Mouse (Mus musculus) liver, embryonic 14.5 days (tissue): ENCODE measurements around the gene Wdr86. TPM values are rescaled to one million over a fixed set of nuclear protein-coding genes. Genes with fewer than 3 reads are reported as not detected.
A peak's percentile ranks its signal among the peaks of the same experiment; 100 is the strongest.

Experiments
- ATAC-seq: fragments of 200-750 bp; cut with Nextera tagmentation; 2 replicates; pipeline ENCODE4 v1.8.0; 2017; ENCODE audit warnings: moderate number of reproducible peaks, mild to moderate bottlenecking, moderate library complexity; ENCODE audit not compliant: insufficient read depth
- DNase-seq, 3 experiments: peaks; one replicate each; pipeline ENCODE4 v3.0.0-alpha.2; 2012 to 2013; ENCODE audit warnings: low read depth in 3 of 3, low spot score in 3 of 3
- H3K27ac ChIP-seq: fragments of 300-500 bp; sonication (generic); 2 replicates; pipeline ENCODE4 v1.5.1; 2014; ENCODE audit warnings: moderate library complexity, mild to moderate bottlenecking, control low read depth, inconsistent platforms
- H3K27me3 ChIP-seq: fragments of 300-500 bp; sonication (generic); 2 replicates; pipeline ENCODE4 v1.6.1; 2014; ENCODE audit warnings: mild to moderate bottlenecking, low read length, moderate library complexity; ENCODE audit not compliant: control insufficient read depth, insufficient read depth
- H3K36me3 ChIP-seq: fragments of 300-500 bp; sonication (generic); replicated peaks from 2 replicates; pipeline ENCODE4 v1.6.1; 2014; ENCODE audit warnings: low read depth; ENCODE audit not compliant: control insufficient read depth, insufficient read depth
- H3K4me1 ChIP-seq, 2 experiments: fragments of 200-500 bp in 1 of 2; fragments of 300-500 bp in 1 of 2; sonication (generic) in 1 of 2; replicated peaks; 2 replicates each; pipeline ENCODE4 v1.6.1; 2012 to 2014; ENCODE audit warnings: antibody characterized with exemption in 1 of 2, inconsistent platforms in 1 of 2, low read length in 1 of 2; ENCODE audit not compliant: control insufficient read depth in 2 of 2, insufficient read depth in 2 of 2
- H3K4me2 ChIP-seq: fragments of 300-500 bp; sonication (generic); 2 replicates; pipeline ENCODE4 v1.6.1; 2014; ENCODE audit warnings: low read depth, mild to moderate bottlenecking, control low read depth, moderate library complexity
- H3K4me3 ChIP-seq, 2 experiments: fragments of 200-500 bp in 1 of 2; fragments of 300-500 bp in 1 of 2; sonication (generic) in 1 of 2; 2 replicates each; pipeline ENCODE4 v1.5.1; 2012 to 2014; ENCODE audit warnings: low read depth in 2 of 2, low read length in 2 of 2, mild to moderate bottlenecking in 2 of 2, control low read depth in 1 of 2, inconsistent platforms in 1 of 2, moderate library complexity in 1 of 2; ENCODE audit not compliant: insufficient read depth in 1 of 2
- H3K9ac ChIP-seq: fragments of 300-500 bp; sonication (generic); replicated peaks from 2 replicates; pipeline ENCODE4 v1.6.1; 2014; ENCODE audit warnings: mild to moderate bottlenecking, control low read depth, moderate library complexity
- H3K9me3 ChIP-seq: fragments of 300-500 bp; sonication (generic); 2 replicates; pipeline ENCODE4 v1.6.1; 2016; ENCODE audit warnings: low read length, mixed read lengths; ENCODE audit not compliant: control insufficient read depth
- CTCF ChIP-seq: IDR thresholded peaks from 2 replicates; pipeline ENCODE4 v1.5.1; 2016; ENCODE audit warnings: antibody characterized with exemption, low read depth, control low read depth
- EP300 ChIP-seq: IDR thresholded peaks from 2 replicates; pipeline ENCODE4 v1.6.1; 2016; ENCODE audit warnings: antibody characterized with exemption, low read depth
- WGBS: fragments of 180-500 bp; shearing (Covaris S2); extraction: QIAGEN DNeasy Blood & Tissue Kit; methylation state at CpG from one replicate; pipeline ENCODE4 v1.1.7; 2014; ENCODE audit not compliant: insufficient replicate concordance; 5-methylcytosine and 5-hydroxymethylcytosine counted together
- polyA plus RNA-seq, 2 experiments: library from polyadenylated mRNA; depleted of rRNA in 1 of 2; stranded (reverse) in 1 of 2; unstranded in 1 of 2; fragments of >200 nt; fragmentation: Nextera tagmentation in 1 of 2; extraction: Ambion mirVana in 1 of 2; gene quantifications; 2 replicates each; pipeline versions ENCODE4 v1.2.1 to v1.2.3; 2012 to 2014

Gene Wdr86
- polyA plus RNA-seq, 2 experiments, result 1.1 to 1.4 TPM

DNA sequence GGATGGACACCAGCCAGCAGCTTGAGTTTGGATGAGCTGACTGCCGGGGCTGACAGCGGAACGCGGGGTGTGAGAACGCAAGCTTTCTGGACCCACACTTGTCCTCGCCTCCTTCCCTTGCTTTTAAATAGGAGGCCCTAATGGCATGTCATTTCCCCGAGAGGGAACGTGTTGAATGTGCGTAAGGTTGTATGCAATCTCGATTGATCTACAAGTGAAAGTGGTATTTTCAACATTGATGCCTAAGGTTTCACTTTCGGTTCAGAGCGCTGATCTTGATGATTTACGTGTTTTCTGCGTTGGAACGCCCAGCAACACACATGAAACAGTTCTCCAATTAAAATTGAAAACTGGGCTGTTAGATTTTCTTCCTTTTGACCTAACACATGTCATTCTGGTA lies 44.4 kb downstream of the Wdr86 start:
- Histone ChIP-seq H3K36me3 (peaks cover 8% of the 10 kb centered on the region), H3K27me3 (no peaks in the 10 kb centered on the region), H3K4me2 (peak overlapping the region; percentile 73), H3K9ac (peak overlapping the region; percentile 91), H3K4me3 (peak overlapping the region; percentile 99 to 100), H3K27ac (peak overlapping the region; percentile 91), H3K9me3 (no peaks in the 10 kb centered on the region), H3K4me1 (peaks cover 5 to 21% of the 10 kb centered on the region in 2 experiments)
- whole genome bisulfite sequencing, result under 1% methylated on average over 15 of the region's 15 CpGs
- DNase-seq (peak; percentile 60 to 72 (median 60)), ATAC-seq (peak; percentile 3; the same call in 1 of the 2 replicates)
- no peak for TF ChIP-seq EP300
- no peak for TF ChIP-seq CTCF

DNA sequence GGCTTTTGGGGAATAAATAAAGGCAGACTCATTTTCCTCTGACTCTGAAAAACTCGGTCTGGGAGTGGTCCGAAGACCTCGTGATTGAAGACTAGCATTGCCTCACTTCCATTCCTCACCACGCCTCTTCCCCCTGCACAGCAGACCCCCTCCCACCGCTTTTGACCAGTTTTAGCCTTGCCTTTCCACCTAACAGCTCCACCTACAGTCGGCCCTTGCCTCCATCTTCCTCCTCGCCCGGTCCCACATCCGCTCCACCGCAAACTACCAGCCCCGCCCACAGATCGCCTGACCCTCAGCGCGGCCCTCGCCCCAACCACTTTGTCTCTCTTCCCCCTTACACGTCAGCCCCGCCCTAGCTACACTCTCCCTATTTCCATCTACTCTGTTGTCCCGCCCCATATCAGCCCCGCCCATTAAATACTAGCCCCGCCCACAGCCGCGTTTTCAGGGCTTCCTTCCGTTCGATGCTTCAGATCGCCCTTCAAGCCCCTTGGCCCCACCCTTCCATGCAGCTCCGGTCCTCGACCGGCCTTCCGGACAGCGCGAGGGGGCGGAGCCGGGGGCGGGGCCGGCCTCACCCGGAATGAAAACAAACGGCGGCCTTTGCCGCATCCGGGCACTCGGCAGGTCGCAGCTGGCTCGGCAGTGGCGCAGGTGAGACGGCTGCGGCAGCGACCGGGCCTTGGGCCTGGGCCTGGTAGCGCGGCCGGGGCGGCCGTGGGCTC lies 45.0 kb downstream of the Wdr86 start, which contains the start of gene Nub1:
TSS of gene Nub1 (plus strand) at position 167 of the 728 bp plus-strand sequence.
- ATAC-seq, result peak; percentile 94
- Histone ChIP-seq H3K9me3 (no peaks in the 10 kb centered on the region), H3K9ac (peak within 1 kb of the TSS; percentile 91), H3K27ac (peak within 1 kb of the TSS; percentile 91), H3K4me3 (peak within 1 kb of the TSS; percentile 99 to 100), H3K36me3 (peaks cover 8% of the 10 kb centered on the region), H3K4me1 (peaks cover 5 to 21% of the 10 kb centered on the region in 2 experiments), H3K27me3 (no peaks in the 10 kb centered on the region), H3K4me2 (peak within 1 kb of the TSS; percentile 73)
- WGBS, result under 1% methylated on average over 53 of the region's 53 CpGs
- DNase-seq, result peak; percentile 99
- no peak for TF ChIP-seq EP300
- peak; percentile 63 for TF ChIP-seq CTCF

- H3K9ac ChIP-seq, result peak overlapping the region; percentile 40
- H3K4me3 ChIP-seq, result peak overlapping the region; percentile 70 to 99
- DNase-seq, result no peak
- H3K27me3 ChIP-seq, result no peaks in the 10 kb centered on the region
- peaks cover 4% of the 10 kb centered on the region for H3K36me3 ChIP-seq
- 23% methylated on average over 16 of the region's 16 CpGs for WGBS
- peak overlapping the region; percentile 90 for H3K27ac ChIP-seq
- H3K4me1 ChIP-seq, result peaks cover 5 to 21% of the 10 kb centered on the region in 2 experiments
- ATAC-seq, result peak; percentile 12; the same call in 1 of the 2 replicates
- TF ChIP-seq CTCF (no peak), EP300 (no peak)
- no peaks in the 10 kb centered on the region for H3K9me3 ChIP-seq
- peak overlapping the region; percentile 73 for H3K4me2 ChIP-seq
These were observed 45.8 kb downstream of the Wdr86 start for GRCm38 (mm10) chr5:24684578-24685365.

- Histone ChIP-seq H3K9ac (no peak overlapping the region), H3K4me1 (peaks cover 0 to 10% of the 10 kb centered on the region in 2 experiments; a peak in 3 of 4 replicates), H3K4me3 (no peak overlapping the region), H3K36me3 (no peaks in the 10 kb centered on the region), H3K27ac (no peak overlapping the region), H3K9me3 (no peaks in the 10 kb centered on the region), H3K4me2 (no peak overlapping the region), H3K27me3 (no peaks in the 10 kb centered on the region)
- DNase-seq, result no peak
- no peak for TF ChIP-seq EP300
- TF ChIP-seq CTCF, result no peak
- no peak for ATAC-seq
- 31% methylated on average over 1 of the region's 1 CpGs for WGBS
These were observed 49.1 kb downstream of the Wdr86 start for GRCm38 (mm10) chr5:24681436-24681835.

DNA sequence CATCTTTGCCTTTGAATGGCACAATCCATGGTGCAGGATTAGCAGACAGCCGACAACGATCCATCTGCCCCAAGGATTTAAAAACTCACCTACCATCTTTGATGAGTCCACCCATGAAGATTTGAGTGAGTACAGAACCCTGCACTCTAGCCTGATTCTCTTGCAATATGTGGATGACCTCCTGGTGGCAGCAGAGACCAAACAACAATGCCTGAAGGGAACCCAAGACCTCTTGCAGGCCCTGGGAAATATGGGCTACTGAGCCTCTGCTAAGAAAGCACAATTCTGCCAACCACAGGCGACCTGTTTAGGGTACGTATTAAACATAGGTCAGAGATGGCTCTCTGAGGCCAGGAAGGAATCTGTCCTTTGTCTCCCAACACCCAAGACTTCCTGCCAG lies 56.3 kb downstream of the Wdr86 start:
- Histone ChIP-seq H3K9ac (no peak overlapping the region), H3K4me3 (no peak overlapping the region), H3K4me1 (no peaks in the 10 kb centered on the region), H3K4me2 (no peak overlapping the region), H3K36me3 (no peaks in the 10 kb centered on the region), H3K27ac (no peak overlapping the region), H3K9me3 (no peaks in the 10 kb centered on the region), H3K27me3 (no peaks in the 10 kb centered on the region; the same call in 1 of the 2 replicates)
- DNase-seq (peak in 1 of 3 experiments; percentile 37), ATAC-seq (no peak)
- TF ChIP-seq EP300 (no peak), CTCF (peak; percentile 87)
- WGBS, result 14% methylated on average over 4 of the region's 4 CpGs

Other genes with a start within 250 kb of the Wdr86 start
- not detected in 2 replicates for gene Gbx1, start 203.5 kb downstream of the Wdr86 start, polyA plus RNA-seq (2012; rRNA removed)
- gene Gbx1, start 203.5 kb downstream of the Wdr86 start, polyA plus RNA-seq (2014; fragmentation: Nextera tagmentation; extraction: Ambion mirVana), result not detected in 2 replicates
- 0.08 and 0.13 TPM in 2 replicates for gene Asb10, start 189.7 kb downstream of the Wdr86 start, polyA plus RNA-seq (2012; rRNA removed)
- not detected in 2 replicates for gene Asb10, start 189.7 kb downstream of the Wdr86 start, polyA plus RNA-seq (2014; fragmentation: Nextera tagmentation; extraction: Ambion mirVana)
- gene 4931409K22Rik, start 173.9 kb downstream of the Wdr86 start, polyA plus RNA-seq (2012; rRNA removed), result 0.03 TPM in 1 of 2 replicates, not detected in the other
- not detected in 2 replicates for gene 4931409K22Rik, start 173.9 kb downstream of the Wdr86 start, polyA plus RNA-seq (2014; fragmentation: Nextera tagmentation; extraction: Ambion mirVana)
- 29.2 and 33.6 TPM in 2 replicates for gene Abcf2, start 153.3 kb downstream of the Wdr86 start, polyA plus RNA-seq (2012; rRNA removed)
- 50.9 and 53.5 TPM in 2 replicates for gene Abcf2, start 153.3 kb downstream of the Wdr86 start, polyA plus RNA-seq (2014; fragmentation: Nextera tagmentation; extraction: Ambion mirVana)
- 5.6 and 5.9 TPM in 2 replicates for gene Chpf2, start 144.0 kb downstream of the Wdr86 start, polyA plus RNA-seq (2012; rRNA removed)
- 5.9 and 6.5 TPM in 2 replicates for gene Chpf2, start 144.0 kb downstream of the Wdr86 start, polyA plus RNA-seq (2014; fragmentation: Nextera tagmentation; extraction: Ambion mirVana)
- gene Smarcd3, start 106.3 kb downstream of the Wdr86 start, polyA plus RNA-seq (2012; rRNA removed), result 1.1 and 1.5 TPM in 2 replicates
- gene Smarcd3, start 106.3 kb downstream of the Wdr86 start, polyA plus RNA-seq (2014; fragmentation: Nextera tagmentation; extraction: Ambion mirVana), result 0.95 and 1.0 TPM in 2 replicates
- gene Nub1, start 45.2 kb downstream of the Wdr86 start, polyA plus RNA-seq (2012; rRNA removed), result 6.7 and 10.8 TPM in 2 replicates
- 10.5 and 11.9 TPM in 2 replicates for gene Nub1, start 45.2 kb downstream of the Wdr86 start, polyA plus RNA-seq (2014; fragmentation: Nextera tagmentation; extraction: Ambion mirVana)
- gene Crygn, start 27.3 kb upstream of the Wdr86 start, polyA plus RNA-seq (2012; rRNA removed), result 0.06 TPM in 1 of 2 replicates, not detected in the other
- 1.2 TPM in 1 of 2 replicates, not detected in the other for gene Crygn, start 27.3 kb upstream of the Wdr86 start, polyA plus RNA-seq (2014; fragmentation: Nextera tagmentation; extraction: Ambion mirVana)
- 20.3 and 25.9 TPM in 2 replicates for gene Rheb, start 111.9 kb upstream of the Wdr86 start, polyA plus RNA-seq (2012; rRNA removed)
- 79.5 and 81.4 TPM in 2 replicates for gene Rheb, start 111.9 kb upstream of the Wdr86 start, polyA plus RNA-seq (2014; fragmentation: Nextera tagmentation; extraction: Ambion mirVana)